Mouse (Mus musculus) CD8-positive naive resting alpha-beta T cell, adult 2 months (primary cell): ENCODE data around the gene Esyt1.

Experiments used
- DNase-seq, 2 experiments: peaks; one replicate each; pipeline ENCODE4 v3.0.0; 2022; ENCODE audit warnings: low read depth in 2 of 2, low spot score in 2 of 2

Esyt1 gene

DNA sequence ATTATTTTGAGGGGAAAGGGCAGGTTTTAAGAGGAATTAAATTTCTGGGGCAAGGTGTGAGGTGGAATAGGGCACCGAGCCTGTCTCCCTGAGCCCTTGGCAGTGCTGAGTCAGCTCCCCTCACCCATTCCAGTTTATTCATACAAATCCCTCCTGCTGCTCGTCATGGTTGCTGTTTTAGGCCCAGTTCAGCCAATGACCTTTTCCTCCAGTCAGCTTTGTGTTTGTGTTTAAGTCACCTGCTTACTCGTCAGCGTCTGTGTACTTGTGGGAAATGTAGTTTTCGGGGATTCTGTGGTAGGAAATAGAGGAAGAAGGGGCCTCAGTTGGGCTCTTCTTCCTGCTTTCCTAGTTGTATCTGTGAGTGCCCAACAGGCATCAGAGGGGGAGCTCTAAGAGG lies 36.3 kb downstream of the Esyt1 start:
- no peak for DNase-seq

DNA sequence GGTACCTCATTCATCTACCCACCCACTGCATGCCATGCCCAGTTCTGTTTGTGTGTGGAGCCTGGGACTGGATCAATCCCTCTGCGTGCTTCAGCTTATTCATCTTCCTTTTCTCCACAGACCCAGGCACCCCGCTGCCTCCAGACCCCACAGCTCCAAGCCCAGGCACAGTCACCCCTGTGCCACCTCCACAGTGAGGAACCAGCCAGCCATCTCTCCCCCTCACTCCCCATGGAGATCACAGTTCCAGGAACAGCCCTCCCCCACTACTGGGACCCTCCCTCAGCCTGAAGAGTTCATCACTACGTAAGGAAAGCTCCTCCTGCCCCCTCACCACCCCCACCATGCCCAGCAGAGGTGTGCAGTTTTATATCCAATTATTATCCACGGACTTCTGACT lies 36.9 kb downstream of the Esyt1 start:
- no peak for DNase-seq

DNA sequence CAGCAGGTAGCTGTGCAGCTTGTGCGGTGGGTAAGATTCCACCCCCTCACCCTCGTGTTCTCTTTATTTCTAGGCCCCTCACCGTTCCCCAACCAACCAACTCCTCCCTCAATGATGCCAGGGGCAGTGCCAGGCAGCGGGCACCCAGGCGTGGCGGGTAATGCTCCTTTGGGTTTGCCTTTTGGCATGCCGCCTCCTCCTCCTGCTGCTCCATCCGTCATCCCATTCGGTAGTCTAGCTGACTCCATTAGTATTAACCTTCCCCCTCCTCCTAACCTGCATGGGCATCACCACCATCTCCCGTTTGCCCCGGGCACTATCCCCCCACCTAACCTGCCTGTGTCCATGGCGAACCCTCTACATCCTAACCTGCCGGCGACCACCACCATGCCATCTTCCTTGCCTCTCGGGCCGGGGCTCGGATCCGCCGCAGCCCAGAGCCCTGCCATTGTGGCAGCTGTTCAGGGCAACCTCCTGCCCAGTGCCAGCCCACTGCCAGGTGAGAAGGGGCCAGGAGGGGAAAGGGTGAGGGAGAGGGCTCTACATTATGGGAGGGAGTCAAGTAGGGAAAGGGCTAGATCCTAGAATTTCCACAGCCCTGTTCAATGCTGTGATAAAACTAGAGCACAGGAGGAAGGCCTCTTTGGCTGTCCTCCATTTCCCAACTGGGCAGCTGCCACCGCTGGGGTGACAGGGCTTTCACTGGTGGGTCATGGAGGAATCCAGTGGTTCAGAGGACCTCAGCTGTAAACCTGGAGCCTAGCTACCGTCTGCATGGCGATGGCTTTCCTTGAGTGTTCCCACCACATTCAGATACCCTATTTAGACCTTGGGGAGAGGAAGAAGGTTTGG lies 37.6 kb downstream of the Esyt1 start:
- no peak for DNase-seq

DNA sequence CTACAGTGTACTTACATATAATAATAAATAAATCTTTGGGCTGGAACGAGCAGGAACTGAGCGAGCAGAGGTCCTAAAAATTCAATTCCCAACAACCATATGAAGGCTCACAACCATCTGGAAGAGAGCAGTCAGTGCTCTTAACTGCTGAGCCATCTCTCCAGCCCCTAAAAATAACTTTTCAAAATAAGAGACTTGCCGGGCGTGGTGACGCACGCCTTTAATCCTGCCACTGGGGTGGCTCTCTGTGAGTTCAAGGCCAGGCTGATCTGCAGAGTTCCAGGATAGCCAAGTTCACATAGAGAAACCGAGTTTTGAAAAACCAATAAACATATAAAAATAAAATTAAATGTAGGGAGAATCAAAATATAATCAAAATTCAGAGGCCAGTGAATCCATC lies 39.3 kb downstream of the Esyt1 start:
- DNase-seq, result no peak

DNA sequence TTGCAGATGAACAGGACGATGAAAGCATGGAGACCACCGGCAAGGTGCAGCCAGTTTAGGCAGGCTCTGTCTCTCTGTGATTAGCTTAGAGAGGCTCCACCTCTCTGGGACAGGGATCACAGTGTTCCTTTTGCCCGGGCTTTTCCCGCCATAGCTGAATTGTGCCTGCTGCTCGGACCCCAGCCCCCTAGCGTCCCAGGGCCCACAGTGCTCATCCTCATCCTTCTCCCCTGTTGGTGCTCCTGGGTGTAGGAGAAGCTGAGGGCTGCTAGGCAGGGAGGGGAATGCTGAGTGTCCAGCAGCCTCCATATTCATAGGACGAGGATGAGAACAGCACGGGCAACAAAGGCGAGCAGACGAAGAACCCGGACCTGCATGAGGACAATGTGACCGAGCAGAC lies 51.3 kb downstream of the Esyt1 start:
- no peak for DNase-seq

DNA sequence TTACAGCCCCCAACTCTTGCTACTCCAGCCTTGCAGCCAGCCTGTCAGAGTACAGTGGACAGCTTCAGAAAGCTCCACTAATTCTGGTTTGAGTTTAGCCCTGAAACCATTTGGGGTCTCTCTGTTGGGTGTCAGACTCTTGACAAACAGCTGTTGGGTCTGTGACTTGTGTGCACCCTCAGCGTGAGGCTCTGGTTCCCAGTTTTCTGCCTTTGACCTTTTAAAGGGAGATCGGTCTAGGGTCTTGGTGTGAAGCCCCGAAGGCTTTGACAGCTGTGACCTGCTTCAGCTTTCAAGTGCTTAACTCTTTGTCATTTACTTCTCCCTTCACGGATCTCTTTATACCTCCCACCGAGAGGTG lies 65.4 kb downstream of the Esyt1 start:
- DNase-seq, result no peak
